Mouse (Mus musculus) heart, adult 18-20 months (tissue): ENCODE data around the gene B4galt3. TPM values are rescaled to one million over a fixed set of nuclear protein-coding genes. Genes with fewer than 3 reads are reported as not detected.

Experiments
- total RNA-seq, 2 experiments: library from RNA; stranded (reverse); gene quantifications; 2 replicates each; pipeline ENCODE4 v1.2.3; 2021

The B4galt3 gene
- total RNA-seq, 2 experiments from 2014 or later, result 18.7 to 19.6 TPM

Other genes with a start within 250 kb of the B4galt3 start
- 10 to 100 TPM; 12.7 to 12.9 TPM for gene Fcgr3, start 205.4 kb upstream of the B4galt3 start, total RNA-seq
- gene Cfap126, start 156.4 kb upstream of the B4galt3 start, total RNA-seq, result 1 to 10 TPM in 1 of 2 experiments, under 1 TPM in 1; 0.60 to 1.4 TPM
- gene Sdhc, start 119.7 kb upstream of the B4galt3 start, total RNA-seq, result 1,000 to 10,000 TPM; 1,188 to 1,220 TPM
- gene Mpz, start 119.6 kb upstream of the B4galt3 start, total RNA-seq, result under 1 TPM; 0.55 to 0.75 TPM
- gene Pcp4l1, start 74.1 kb upstream of the B4galt3 start, total RNA-seq, result 100 to 1,000 TPM; 196 to 272 TPM
- not detected for gene Nr1i3, start 56.4 kb upstream of the B4galt3 start, total RNA-seq
- 10 to 100 TPM; 89.6 to 92.9 TPM for gene Tomm40l, start 47.8 kb upstream of the B4galt3 start, total RNA-seq
- 1 to 10 TPM; 2.0 to 2.7 TPM for gene Apoa2, start 45.3 kb upstream of the B4galt3 start, total RNA-seq
- 10 to 100 TPM; 10.2 to 13.4 TPM for gene Fcer1g, start 36.0 kb upstream of the B4galt3 start, total RNA-seq
- 1 to 10 TPM in 1 of 2 experiments, under 1 TPM in 1; 0.57 to 1.2 TPM for gene Adamts4, start 19.9 kb upstream of the B4galt3 start, total RNA-seq
- 1,000 to 10,000 TPM; 1,592 to 1,593 TPM for gene Ndufs2, start 18.9 kb upstream of the B4galt3 start, total RNA-seq
- 10 to 100 TPM; 13.1 to 13.6 TPM for gene Ppox, start 10.9 kb downstream of the B4galt3 start, total RNA-seq
- gene Usp21, start 17.7 kb downstream of the B4galt3 start, total RNA-seq, result 10 to 100 TPM; 17.7 to 20.9 TPM
- gene Ufc1, start 24.7 kb downstream of the B4galt3 start, total RNA-seq, result 10 to 100 TPM; 90.4 to 91.6 TPM
- 10 to 100 TPM; 21.8 to 23.5 TPM for gene Dedd, start 58.8 kb downstream of the B4galt3 start, total RNA-seq
- 10 to 100 TPM; 26.4 to 28.8 TPM for gene Nit1, start 75.3 kb downstream of the B4galt3 start, total RNA-seq
- 10 to 100 TPM; 84.8 to 94.3 TPM for gene Pfdn2, start 75.3 kb downstream of the B4galt3 start, total RNA-seq
- gene Klhdc9, start 90.5 kb downstream of the B4galt3 start, total RNA-seq, result not detected
- under 1 TPM; 0.15 to 0.18 TPM for gene Nectin4, start 99.8 kb downstream of the B4galt3 start, total RNA-seq
- 1 to 10 TPM; 2.7 to 5.0 TPM for gene Arhgap30, start 118.6 kb downstream of the B4galt3 start, total RNA-seq
- gene Usf1, start 141.0 kb downstream of the B4galt3 start, total RNA-seq, result 10 to 100 TPM; 40.1 to 42.5 TPM
- gene Tstd1, start 148.5 kb downstream of the B4galt3 start, total RNA-seq, result 1 to 10 TPM in 1 of 2 experiments, not detected in 1; 1.6 TPM
- 10 to 100 TPM; 33.3 to 34.1 TPM for gene F11r, start 167.2 kb downstream of the B4galt3 start, total RNA-seq
- 1 to 10 TPM; 1.6 to 2.6 TPM for gene Alyref2, start 233.2 kb downstream of the B4galt3 start, total RNA-seq